Comparison of ENCODE assay signal across 8 mouse cellular contexts in the genomic region with DNA sequence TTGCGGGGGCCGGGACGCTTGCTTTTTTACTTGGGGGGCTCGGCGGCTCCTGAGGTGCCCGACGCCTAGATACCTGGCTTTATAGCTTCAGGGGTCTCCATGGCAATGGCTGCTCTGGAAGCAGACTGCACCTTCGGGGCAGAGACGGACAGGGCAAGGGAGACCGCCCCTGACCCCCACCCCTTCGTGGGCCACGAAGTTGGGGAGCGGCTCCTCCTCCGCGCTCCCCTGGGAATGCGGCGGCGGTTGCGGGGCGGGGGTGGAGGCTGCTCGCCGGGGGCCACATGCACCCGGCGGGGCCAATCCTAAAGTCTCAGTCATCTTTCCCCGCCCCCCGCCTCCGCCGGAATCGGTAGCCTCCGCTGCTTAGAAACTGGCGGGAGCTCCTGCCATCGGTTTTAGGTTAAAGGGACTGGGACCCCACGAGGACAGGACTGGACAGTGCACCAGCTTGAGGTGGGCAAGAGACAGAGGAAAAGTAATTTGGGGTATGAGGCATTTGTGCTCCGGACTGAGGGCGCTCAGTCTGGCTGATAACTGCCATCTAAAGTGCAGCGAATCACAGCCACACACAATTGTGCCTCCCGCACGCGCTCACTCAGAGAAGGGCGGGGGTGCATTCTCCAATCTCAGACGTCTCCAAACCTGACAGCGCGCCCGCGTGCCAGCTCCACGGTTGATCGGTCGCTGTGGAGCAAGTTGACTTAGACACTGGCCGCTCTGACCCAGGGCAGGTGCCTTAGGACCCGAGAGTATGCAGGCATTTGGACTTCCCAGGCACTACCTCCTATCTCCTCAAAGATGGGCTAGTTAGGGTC. TPM values are rescaled to one million over a fixed set of nuclear protein-coding genes. Genes with fewer than 3 reads are reported as not detected.
DNase-seq lines count a peak whose midpoint lies in the region; ATAC-seq and TF ChIP-seq lines count a peak whose summit lies in the region.

A gene (minus strand): TSS at position 51 of the 818 bp plus-strand sequence.

- no peak for TF ChIP-seq CTCF in G1E (IDR thresholded peaks at IDR 0.05; ENCODE audit: low read depth, low read length)
- TF ChIP-seq CTCF in embryonic fibroblast, embryonic 13.5 days (IDR thresholded peaks at IDR 0.05; ENCODE audit: borderline replicate concordance, insufficient read depth, low read length) = no peak
- TF ChIP-seq CTCF in midbrain, postnatal 0 days (IDR thresholded peaks at IDR 0.05) = no peak

- no peaks in the 10 kb centered on the region for H3K36me3 ChIP-seq in G1E (replicated peaks)
- no peaks in the 10 kb centered on the region for H3K36me3 ChIP-seq in kidney, embryonic 16.5 days (ENCODE audit: insufficient read depth, low read length)
- no peaks in the 10 kb centered on the region for H3K36me3 ChIP-seq in midbrain, postnatal 0 days (ENCODE audit: insufficient read depth, low read length)

- ATAC-seq in G1E (ENCODE audit: extremely low read depth, insufficient number of reproducible peaks, low FRiP score, poor library complexity, severe bottlenecking) = no peak
- no peak for ATAC-seq in kidney, embryonic 16.5 days (ENCODE audit: low FRiP score, low TSS enrichment)
- ATAC-seq in midbrain, postnatal 0 days (ENCODE audit: low FRiP score) = no peak

- H3K4me1 ChIP-seq in G1E (ENCODE audit: insufficient read depth, low read depth, low read length) = peaks cover 22% of the 10 kb centered on the region
- no peaks in the 10 kb centered on the region for H3K4me1 ChIP-seq in embryonic fibroblast, embryonic 13.5 days (ENCODE audit: control insufficient read depth, insufficient read depth, low read length)
- H3K4me1 ChIP-seq in kidney, embryonic 16.5 days (ENCODE audit: insufficient read depth, low read length) = peaks cover 34% of the 10 kb centered on the region
- H3K4me1 ChIP-seq in midbrain, postnatal 0 days (ENCODE audit: insufficient read depth, low read length) = peaks cover 12% of the 10 kb centered on the region; the same call in 1 of the 2 replicates

- peaks cover 16% of the 10 kb centered on the region for H3K9me3 ChIP-seq in G1E (replicated peaks)
- no peaks in the 10 kb centered on the region for H3K9me3 ChIP-seq in kidney, embryonic 16.5 days (ENCODE audit: low read length)
- H3K9me3 ChIP-seq in midbrain, postnatal 0 days (ENCODE audit: low read length) = no peaks in the 10 kb centered on the region

- H3K27ac ChIP-seq in embryonic fibroblast, embryonic 13.5 days (ENCODE audit: insufficient read depth, low read length) = no peak within 1 kb of the TSS
- no peak within 1 kb of the TSS for H3K27ac ChIP-seq in kidney, embryonic 16.5 days (ENCODE audit: low read length)
- H3K27ac ChIP-seq in midbrain, postnatal 0 days (ENCODE audit: low read depth, low read length) = no peak within 1 kb of the TSS

- peak; percentile 44 to 58 for DNase-seq in left cerebral cortex, adult 18-20 months (ENCODE audit: low spot score in 2 of 2)
- DNase-seq in left cerebral cortex, postnatal 4 days = no peak
- no peak for DNase-seq in G1E (ENCODE audit: low spot score)
- DNase-seq in midbrain, postnatal 0 days (ENCODE audit: low spot score) = no peak
- DNase-seq in cerebellum, adult 11-12 months = no peak
- no peak for DNase-seq in urinary bladder, postnatal 4 days (ENCODE audit: low spot score in 2 of 2)

- H3K4me3 ChIP-seq in G1E (ENCODE audit: low read depth, low read length) = peak within 1 kb of the TSS; percentile 51; the same call in 1 of the 2 replicates
- H3K4me3 ChIP-seq in embryonic fibroblast, embryonic 13.5 days (ENCODE audit: insufficient read depth, low read length) = peak within 1 kb of the TSS; percentile 10
- peak within 1 kb of the TSS; percentile 49 for H3K4me3 ChIP-seq in kidney, embryonic 16.5 days (ENCODE audit: low read length)
- H3K4me3 ChIP-seq in midbrain, postnatal 0 days (ENCODE audit: low read depth, low read length) = peak within 1 kb of the TSS; percentile 37

- peaks cover 89% of the 10 kb centered on the region for H3K27me3 ChIP-seq in G1E (ENCODE audit: insufficient read depth, low read length)
- H3K27me3 ChIP-seq in kidney, embryonic 16.5 days (ENCODE audit: insufficient read depth, low read length) = peaks cover 94% of the 10 kb centered on the region
- peaks cover 94% of the 10 kb centered on the region for H3K27me3 ChIP-seq in midbrain, postnatal 0 days (ENCODE audit: insufficient read depth, low read length)

- intact Hi-C loops in left cerebral cortex, postnatal 4 days (cut with DNase I) = loop anchor here (5.0 kb wide), 1 partner anchor 43 kb away; a partner anchor contains a TSS

- 2% methylated on average over 50 of the region's 50 CpGs for WGBS in kidney, embryonic 16.5 days
- WGBS in midbrain, postnatal 0 days = 1% methylated on average over 44 of the region's 50 CpGs

- peak within 1 kb of the TSS; percentile 20; the same call in 1 of the 2 replicates for H3K9ac ChIP-seq in kidney, embryonic 16.5 days (replicated peaks; ENCODE audit: low read length)
- peak within 1 kb of the TSS; percentile 44; the same call in 1 of the 2 replicates for H3K9ac ChIP-seq in midbrain, postnatal 0 days (replicated peaks; ENCODE audit: low read length, poor library complexity, severe bottlenecking)

- peak within 1 kb of the TSS; percentile 72 for H3K4me2 ChIP-seq in kidney, embryonic 16.5 days (replicated peaks; ENCODE audit: low read depth, low read length)
- peak within 1 kb of the TSS; percentile 66 for H3K4me2 ChIP-seq in midbrain, postnatal 0 days (ENCODE audit: low read depth, low read length, poor library complexity, severe bottlenecking)

- no peak for TF ChIP-seq POLR2A in embryonic fibroblast, embryonic 13.5 days (IDR thresholded peaks at IDR 0.05; ENCODE audit: low read depth, low read length)

RNA-seq across cellular contexts. Expression of the gene that starts here (rescaled TPM):
- total RNA-seq in left cerebral cortex, adult 18-20 months (2021) = 10 to 100 TPM; 27.5 to 33.7 TPM
- total RNA-seq in left cerebral cortex, postnatal 4 days (2021) = 1 to 10 TPM; 2.2 to 2.5 TPM
- 0.15 TPM in 1 of 2 replicates, not detected in the other for total RNA-seq in G1E (2014; fragmentation: Nextera tagmentation)
- total RNA-seq in G1E (2017) = under 0.01 and 0.05 TPM in 2 replicates
- polyA plus RNA-seq in G1E (2012) = not detected in 2 replicates
- not detected in 2 replicates for polyA plus RNA-seq in embryonic fibroblast, embryonic 13.5 days (2011; ENCODE audit: insufficient read length, low read depth, missing spikeins)
- 0.25 and 0.30 TPM in 2 replicates for polyA plus RNA-seq in kidney, embryonic 16.5 days (2015; fragmentation: Nextera tagmentation; extraction: Ambion mirVana)
- 0.22 TPM in 1 of 2 replicates, not detected in the other for total RNA-seq in midbrain, postnatal 0 days (2014; rRNA removed)
- polyA plus RNA-seq in midbrain, postnatal 0 days (2015; fragmentation: Nextera tagmentation; extraction: Ambion mirVana) = 0.04 TPM in 1 of 2 replicates, not detected in the other

Comparison
In these comparisons a context has a peak if more than half of its experiments do, and no peak if none do; other contexts are left out.
1. RNA of the gene that starts here (total RNA-seq): 27.5 to 33.7 TPM in left cerebral cortex, adult 18-20 months; 2.2 to 2.5 TPM in left cerebral cortex, postnatal 4 days, 0.22 TPM in midbrain, postnatal 0 days and under 0.01 to 0.15 TPM in G1E; every median in the first group is over 4 times any median in the second.
2. DNase-seq: peak in left cerebral cortex, adult 18-20 months (2 of 2); none in left cerebral cortex, postnatal 4 days (single experiment), G1E (single experiment), midbrain, postnatal 0 days (single experiment), cerebellum, adult 11-12 months (single experiment) and urinary bladder, postnatal 4 days (0 of 2).
3. Peak in every context shown above with its lines, with median percentiles within 50 percentile points of each other: H3K4me3 ChIP-seq.